Mouse (Mus musculus) embryo, embryonic 11 days (tissue): ENCODE measurements at regions not wholly inside any gene's neighbourhood (a gene's known extent, or its start where the extent isn't known, plus 50 kb on each side); places are given as distances from the start of the nearest gene placed in this dataset.
A peak's percentile ranks its signal among the peaks of the same experiment; 100 is the strongest.

Experiments used
- DNase-seq: peaks from one replicate; pipeline ENCODE4 v3.0.0-alpha.2; 2015

DNA sequence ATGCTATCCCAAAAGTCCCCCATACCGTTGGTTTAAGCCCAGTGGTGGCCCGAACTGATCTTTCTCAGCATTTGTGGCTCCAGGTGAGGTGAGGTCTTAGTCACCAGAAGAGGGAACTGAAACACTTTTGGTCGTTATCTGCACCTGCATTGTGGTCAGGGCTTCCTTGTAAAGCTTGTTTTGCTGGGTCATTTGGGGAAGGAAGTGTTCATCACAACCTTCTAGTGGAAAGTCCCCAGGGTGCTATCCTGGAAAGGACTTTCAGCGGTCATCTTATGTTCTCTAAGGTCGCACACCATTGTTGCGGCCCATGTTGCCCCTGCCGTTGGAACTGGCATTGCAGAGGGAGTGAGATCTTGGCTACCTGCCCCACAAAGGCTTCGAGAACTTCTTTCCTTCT is 651.5 kb upstream of the Pcdh9 start:
- no peak for DNase-seq

- no peak for DNase-seq
These were observed 635.2 kb upstream of the Pcdh9 start for GRCm38 (mm10) chr14:94525648-94526047.

GRCm38 (mm10) chr14:94525238-94525637 is 634.8 kb upstream of the Pcdh9 start:
- no peak for DNase-seq

- peak; percentile 7 for DNase-seq
These were observed 631.5 kb upstream of the Pcdh9 start for GRCm38 (mm10) chr14:94522007-94522406.

- no peak for DNase-seq
These were observed 600.9 kb upstream of the Pcdh9 start for GRCm38 (mm10) chr14:94491370-94491769.

GRCm38 (mm10) chr14:94475887-94476286 is 585.4 kb upstream of the Pcdh9 start:
- no peak for DNase-seq

DNA sequence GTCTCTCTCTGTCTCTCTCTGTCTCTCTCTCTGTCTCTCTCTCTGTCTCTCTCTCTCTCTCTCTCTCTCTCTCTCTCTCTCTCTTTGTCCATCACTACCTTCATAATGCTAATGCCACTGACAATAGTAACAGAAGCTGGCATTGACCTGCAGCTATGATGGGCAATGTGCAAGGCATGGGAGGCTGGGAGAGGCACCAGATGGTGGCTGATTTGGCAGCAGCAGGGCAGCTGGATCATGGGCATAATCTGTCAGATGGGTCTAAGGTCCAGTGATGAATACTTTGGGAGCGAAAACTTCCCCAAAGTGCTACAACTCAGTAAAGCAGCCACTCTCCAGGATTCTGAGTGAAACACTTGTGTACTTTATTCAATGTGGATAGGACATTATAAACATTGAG is 582.7 kb upstream of the Pcdh9 start:
- DNase-seq: no peak

- DNase-seq: no peak
These were observed 555.5 kb upstream of the Pcdh9 start for GRCm38 (mm10) chr14:94445952-94446351.

DNA sequence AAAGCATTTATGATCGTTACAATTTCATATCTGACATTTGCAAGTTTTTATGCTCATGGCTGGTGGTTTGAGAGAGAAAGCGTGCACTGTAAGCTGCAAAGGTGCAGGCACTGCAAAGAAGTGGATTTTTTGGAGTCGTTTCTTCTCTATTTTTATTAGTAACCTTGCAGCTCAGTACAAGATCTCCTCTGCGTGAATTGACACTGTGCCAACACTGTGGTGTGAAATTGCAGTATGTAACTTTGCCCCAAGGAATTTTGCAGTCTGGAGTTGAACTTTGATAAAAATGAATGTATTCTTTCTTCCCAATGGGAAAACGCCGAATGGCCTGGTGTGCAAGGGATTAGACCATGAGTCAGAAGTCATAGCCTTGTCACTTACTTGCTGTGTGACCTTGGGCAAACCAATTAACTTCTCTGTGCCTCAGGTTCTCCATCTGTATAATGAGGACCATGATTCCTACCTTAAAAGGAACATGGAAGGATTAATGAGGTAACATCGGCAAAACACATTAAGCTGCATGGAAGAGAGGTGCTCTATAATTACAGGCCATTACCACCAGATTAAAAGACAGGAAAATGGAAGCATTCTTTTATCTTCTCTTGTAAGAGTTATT is 543.0 kb upstream of the Pcdh9 start:
- DNase-seq: peak; percentile 1

GRCm38 (mm10) chr14:94427611-94428186 is 537.2 kb upstream of the Pcdh9 start:
- peak; percentile 32 for DNase-seq
